Mouse (Mus musculus): Measurements from ENCODE around the gene Nt5c3b.
A peak's percentile ranks its signal among the peaks of the same experiment; 100 is the strongest.

Nt5c3b gene

DNA sequence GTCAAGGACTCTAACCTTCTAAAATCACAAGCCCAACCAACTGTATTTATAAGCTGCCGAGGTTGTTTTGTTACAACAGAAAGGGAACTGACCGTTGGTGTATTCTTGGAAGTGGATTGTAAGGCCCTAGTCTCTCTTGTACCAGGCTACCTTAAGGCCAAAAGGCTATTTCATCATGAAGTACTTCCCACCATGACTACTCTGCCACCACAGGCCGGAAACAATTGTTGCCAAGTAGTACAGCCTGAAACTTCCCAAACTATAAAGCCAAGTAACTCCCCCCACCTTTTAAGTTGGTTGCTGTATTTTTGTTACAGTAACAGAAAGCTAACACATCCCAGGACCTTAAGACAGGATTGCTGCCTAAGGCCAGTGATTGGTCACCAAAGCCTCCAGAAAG is 14.8 kb downstream of the Nt5c3b start:
- DNase-seq: no peak

DNA sequence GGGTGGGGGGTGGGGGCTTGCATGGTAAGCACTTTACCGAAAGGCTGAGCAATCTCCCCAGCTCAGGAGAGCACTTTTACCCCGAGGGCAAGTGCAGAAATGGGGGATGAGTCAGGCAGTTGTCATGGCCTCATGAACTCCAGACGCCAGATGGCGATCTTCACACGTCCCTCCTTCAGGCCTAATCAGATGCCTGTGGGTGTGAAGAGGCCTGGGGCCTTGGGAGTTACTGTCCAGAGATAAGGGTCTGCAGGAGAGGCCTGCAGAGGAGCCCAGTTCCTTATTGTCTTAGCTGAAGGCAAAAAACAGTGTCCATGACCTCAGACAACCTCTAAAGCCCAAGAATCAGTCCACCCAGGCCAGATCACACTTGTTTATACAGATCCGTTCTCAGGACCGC is 15.8 kb downstream of the Nt5c3b start:
- peak; percentile 69 to 82 for DNase-seq

DNA sequence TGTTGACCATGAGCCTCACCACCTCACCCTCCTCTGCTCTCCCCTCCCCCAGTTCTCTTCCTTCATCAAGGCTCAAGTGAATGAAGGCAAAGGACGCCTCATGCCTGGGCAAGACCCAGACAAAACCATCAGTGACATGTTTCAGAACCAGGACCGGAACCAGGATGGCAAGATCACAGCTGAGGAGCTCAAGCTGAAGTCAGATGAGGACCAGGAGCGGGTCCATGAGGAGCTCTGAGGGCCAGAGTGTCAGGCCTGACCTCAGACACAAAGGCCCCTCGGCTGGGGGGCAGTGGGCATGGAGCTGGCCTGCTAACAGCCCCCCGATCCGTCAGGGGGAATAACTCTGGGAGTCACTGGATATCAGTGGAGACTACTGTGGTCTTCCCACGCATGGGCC is 17.8 kb downstream of the Nt5c3b start:
- no peak for DNase-seq

DNA sequence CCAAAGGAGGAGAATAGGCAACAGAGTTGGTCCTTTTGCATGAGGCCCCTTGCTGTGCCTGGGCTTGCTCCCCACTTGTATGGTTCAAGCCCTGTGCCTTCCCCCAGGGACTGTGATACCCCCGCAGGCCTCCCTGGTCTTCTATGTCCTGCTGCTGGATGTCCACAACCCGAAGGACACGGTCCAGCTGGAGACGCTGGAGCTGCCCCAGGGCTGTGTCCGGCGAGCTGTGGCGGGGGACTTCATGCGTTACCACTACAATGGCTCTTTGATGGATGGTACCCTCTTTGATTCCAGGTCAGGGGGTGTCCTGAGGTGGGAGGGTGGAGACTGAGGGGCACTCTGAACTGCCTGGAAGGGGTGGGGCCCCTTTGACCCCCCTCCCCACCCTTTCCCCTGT is 20.1 kb downstream of the Nt5c3b start:
- DNase-seq: no peak

DNA sequence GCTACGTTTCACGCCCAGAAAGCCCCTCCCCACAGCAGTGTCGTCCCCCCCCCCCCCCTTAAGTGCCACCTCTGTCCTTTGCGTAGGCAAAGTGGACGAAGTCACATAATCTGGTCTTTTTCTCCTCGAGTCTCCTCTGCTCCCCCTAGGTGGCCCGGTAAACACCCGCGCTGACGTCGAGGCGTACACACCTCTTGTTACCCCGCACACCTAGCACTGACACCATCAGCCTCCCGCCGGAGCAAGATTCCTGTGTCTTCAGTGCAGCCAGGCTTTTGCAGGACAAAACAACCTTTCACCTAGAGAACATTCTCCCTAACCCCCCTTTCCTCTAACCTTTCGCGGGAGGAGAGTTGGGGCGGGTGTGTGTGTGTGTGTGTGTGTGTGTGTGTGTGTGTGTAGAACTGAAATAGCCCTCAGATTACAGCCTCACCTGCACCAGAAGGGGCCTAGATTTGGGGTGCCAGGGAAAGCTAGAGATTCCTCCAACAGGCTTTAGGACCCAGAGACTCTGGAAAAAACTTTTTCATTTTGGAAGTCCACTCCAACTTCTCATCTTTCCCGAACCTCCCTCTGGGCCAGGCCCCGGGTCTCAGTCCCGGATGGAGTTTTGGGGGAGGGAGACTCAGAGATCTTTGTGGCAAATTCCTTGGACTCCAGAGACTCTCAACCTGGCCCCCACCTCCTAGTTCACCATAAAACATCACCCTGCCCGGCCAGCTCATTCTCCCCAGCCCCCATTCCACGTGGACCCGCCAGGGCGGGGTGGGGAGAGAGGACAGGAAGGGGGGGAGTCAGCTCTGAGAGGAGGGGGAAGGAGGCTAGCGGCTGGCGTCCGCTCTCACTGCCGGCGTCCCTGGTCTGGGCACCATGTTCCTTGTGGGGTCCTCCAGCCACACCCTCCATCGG is 26.4 kb downstream of the Nt5c3b start, which contains the start of gene Fkbp10:
Gene Fkbp10 (plus strand): TSS at position 784 of the 909 bp plus-strand sequence.
- peak; percentile 46 to 60 for DNase-seq

DNA sequence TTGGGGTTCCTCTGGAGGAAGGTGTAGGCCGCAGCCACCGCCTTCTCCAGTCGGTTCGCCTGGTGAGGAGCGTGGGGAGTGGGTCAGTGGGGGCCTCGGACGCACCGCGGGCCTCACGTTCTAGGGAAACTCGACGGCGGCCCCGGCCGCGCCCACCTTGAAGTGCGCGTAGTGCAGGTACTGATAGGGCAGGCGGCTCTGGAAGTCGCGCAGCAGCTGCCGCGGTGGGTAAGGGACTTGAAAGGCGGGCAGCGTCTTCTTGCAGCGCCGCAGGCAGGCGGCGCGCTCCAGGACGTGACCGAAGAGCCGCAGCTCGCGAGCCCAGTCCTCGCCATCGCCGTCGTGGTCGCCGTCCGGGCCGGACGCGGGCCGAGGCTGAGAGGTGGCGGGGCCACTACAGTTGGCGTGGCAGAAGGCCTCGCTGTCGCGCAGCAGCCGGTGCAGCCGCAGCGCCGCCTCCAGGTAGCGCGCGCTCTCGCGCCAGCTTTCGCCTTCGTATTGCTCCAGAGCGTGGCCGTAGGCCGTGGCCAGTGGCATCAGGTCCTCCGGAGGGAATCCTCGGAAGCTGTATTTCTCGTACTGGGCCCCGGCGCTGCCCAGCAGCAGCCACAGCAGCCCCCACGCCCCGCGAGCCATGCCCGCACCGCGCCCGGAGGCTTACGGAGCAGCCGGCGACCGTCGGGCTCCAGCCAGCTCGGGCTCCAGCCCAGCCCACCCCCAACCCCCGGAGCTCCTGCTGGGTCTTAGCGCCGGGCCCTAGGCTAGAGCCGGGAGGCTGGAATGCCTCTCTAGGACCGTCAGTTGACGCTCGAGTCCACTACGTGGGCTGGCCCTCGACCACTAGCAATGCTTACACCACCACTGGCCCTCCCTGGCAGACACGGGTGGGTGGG is 27.3 kb downstream of the Nt5c3b start, which contains the start of gene P3h4:
Gene P3h4 (minus strand): TSS at position 816 of the 893 bp plus-strand sequence.
- peak; percentile 81 to 87 for DNase-seq

DNA sequence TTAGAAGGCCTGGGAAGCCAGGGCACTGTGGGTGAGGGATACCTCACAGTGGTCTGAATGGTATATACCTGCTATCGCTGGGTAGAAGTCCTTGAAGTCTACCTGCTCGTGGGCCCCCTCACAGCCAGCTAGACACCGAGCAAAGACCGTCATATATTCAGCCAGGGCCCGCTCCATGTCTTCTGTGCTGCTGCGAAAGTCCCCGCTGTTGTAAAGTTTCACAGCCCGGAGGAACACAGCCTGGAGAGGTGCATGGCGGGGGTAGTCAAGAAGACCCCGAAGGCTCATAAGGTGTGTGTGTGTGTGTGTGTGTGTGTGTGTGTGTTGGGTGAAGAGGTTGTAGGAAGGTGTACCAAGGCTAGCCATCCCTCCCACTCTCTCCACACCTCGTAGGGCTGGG is 28.1 kb downstream of the Nt5c3b start:
- DNase-seq: no peak

DNA sequence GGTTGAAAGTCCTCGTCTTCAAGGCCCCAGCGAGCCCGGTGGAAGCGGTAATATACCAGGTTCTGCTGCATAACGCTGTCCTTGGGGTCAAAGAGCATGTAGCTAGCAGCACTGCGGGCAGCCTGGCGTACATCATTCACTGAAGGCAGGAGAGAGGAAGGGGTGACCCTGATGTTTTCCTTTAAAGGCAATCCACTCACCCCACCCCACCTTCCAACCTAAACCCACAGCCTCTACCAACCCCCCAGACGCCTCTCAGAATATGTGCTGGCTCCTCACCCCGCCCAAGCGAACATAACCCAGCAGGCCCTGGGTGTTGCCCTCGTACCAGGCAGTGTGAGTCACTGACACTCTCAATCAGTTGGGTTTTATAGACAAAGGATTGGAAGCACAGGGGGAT is 29.9 kb downstream of the Nt5c3b start:
- DNase-seq: no peak

DNA sequence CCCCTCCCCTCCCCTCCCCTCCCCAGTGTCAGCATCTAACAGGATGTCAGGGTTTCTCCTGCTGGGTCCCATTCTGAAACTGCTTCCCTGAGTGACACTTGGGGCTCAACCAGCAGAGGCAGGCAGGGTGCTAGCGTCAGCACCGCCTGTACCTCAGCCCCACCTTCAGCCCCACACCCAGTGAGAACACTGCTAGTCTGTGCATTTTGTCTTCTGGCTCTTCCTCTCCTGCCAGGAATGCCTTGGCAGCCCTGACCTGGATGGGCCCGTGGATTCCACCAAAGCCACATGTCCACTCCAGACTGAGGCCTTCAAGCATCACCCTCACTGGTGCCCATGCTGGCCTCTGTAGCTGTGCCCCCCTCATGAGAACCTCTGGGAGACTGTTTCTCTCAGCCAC is 31.9 kb downstream of the Nt5c3b start:
- peak in 1 of 2 experiments; percentile 41 for DNase-seq

DNA sequence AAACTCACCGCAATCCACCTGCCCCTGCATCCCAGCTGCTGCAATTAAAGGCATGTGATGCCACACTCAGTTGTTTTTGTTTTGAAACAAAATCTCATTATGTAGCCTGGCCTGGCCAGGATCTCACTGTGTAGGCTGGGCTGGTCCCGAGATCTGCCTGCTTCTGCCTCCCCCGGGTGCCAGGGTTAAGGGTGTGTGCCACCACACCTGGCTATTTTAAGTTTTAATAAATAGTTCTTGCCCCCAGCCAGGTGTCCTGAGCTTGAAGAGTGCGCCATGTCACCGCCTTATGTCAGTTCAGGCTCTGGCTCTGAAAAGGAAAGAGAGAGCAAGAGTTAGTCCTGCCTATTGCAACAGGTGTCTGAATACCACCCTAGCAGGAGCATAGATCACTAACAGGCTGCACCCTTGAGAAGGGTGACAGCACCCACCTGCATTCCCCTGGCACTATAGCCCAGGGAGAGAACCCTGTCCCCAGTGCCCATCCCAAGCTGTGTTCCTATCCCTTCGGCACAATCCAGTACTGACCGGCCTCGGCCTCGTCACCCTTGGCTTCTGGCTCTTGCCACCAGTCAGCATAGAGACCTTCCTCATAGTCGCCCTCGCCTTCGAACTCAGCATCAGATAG is 32.7 kb downstream of the Nt5c3b start:
- no peak for DNase-seq

DNA sequence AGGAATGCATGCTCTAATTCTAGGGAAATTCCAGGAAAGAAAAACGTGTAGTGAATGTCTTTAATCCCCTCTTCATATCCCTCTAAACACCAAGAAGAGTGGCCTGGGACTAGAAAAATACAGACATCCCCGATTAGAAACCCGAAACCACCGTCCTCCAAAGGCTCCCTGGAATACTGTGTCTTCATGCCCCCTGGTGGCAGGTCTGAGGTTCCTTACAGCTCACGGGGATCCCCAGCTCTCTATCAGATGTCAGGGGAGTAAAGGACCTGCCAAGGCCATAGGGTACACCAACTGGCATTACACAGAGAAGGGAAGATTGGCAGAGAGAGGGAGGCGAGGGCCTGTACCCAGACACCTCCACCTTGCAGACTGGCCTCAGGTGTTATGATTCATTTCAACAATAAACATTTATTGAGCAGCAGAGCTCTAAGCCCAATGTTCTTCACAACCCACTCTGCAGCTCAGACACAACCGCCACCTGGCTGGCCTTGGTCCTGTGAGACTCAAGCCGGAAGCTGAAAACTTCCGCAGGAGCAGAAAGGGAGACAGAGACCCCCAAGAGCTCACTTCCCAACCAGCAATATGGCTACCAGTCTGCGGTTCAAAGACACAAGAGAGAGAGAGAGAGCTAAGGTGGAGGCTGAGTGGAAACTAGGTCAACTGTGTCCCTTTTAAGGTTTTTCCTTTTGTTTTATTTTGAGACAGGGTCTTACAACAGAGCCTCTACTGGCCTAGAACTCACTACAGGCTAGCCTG is 33.4 kb downstream of the Nt5c3b start:
- peak; percentile 76 to 84 for DNase-seq

DNA sequence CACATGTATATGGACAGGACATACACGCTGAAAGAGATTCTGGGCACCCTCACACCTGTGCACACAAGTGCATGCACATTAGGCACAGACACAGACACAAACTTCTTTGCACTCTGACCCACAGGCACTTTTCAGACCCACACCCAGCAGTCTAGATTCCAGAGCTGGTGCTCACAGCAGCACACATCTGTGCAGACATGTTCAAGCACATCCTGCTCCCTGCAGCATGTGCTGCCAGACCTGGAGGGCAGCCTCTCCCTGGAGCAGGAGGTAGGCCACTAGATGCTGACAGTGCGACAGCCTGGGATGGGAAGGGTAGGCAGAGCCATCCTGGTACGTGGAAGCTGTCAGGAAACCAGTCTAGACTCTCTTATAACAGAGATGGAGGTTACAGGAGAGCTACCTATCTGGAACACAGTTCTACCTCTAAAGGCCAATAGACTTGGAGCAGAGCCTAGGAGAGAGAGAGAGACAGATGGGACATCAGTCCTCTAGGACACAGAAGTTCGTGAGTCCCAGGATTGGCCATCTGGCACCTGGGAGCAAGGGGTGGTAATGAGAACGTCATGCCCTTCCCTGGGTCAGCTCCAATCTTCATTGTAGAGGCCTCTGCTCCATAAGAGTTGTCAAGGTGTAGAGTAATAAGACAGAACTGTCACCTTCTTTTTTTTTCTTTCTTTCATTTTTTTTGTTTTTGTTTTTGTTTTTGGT is 34.5 kb downstream of the Nt5c3b start:
- DNase-seq: no peak

DNA sequence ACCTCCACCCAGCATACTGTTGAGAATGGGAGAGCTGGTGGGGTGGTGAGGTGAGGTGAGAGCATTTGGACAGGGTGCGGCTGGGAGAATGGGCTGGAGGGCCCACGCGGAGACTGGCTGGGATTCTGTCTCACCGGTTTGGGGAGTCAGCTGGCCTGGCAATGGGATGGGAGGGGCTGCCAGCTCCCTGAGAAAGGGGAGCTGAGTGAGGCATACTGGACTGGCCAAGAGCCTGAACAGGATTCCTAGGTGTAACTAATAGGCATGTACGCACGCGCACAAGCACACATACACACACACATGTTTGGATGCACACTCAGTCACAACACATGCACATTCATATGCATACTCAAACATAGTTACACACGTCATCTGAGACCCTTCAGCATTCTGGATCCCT is 35.3 kb downstream of the Nt5c3b start:
- DNase-seq: peak; percentile 53 to 71

DNA sequence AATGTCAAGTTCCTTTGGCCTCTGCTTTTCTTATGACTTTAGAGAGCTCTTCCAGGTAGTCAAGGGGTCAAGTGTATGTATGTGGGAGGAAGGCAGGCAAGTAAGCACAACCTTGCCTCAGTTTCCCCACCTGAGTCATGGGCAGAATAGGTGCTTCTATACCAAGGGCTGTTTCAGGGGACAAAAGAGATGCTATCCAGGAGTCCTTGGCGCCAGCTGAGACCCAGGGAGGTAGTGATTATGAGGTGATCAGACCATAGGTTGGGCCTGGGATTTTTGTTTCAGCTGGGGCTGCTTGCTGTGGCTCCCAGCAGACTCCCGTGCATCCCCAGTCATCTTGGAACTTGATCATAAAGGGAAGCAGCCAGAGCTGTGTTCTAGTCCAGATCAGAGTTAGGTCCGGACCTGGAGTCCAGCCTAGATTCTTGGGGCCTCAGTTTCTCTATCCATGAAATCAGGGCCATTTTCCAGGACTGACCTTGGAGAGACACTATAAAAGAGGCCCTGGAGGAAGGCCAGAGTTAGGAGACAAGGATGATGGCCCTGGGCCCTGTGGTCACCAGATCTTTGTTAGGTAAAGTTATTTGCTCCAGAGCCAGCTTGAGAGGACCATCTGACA is 37.0 kb downstream of the Nt5c3b start:
- DNase-seq: no peak

DNA sequence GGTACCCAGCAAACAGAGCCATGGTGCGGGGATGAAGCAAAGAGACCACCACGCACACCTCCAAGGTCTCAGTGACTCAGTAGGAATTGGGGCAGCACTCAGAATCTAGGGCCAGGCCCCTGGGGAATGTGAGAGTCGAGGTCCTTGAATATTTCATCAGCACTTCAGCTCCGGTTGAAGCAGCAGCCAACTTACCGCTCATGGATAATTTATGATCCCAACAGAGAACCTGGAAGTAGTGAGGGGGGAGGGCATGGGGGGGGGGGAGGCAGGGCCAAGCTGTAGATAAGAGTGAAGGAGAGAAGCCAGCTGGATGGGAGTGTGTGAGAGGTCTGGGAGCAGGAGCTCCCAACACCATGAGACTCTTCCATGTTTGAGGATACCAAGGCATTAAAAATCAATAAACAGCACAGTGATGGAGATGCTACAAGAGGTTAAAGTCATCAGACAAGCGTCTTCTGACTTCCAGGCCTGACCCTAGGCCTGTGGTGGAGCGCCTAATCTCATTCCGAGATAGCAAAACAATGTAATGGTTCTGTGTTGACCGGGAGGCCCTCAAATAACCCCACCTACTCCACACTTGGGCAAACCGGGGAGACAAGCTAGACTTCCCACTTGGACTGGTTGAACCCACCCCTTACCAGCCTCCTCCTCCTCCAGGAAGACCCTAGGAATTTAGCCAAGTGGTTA is 38.0 kb downstream of the Nt5c3b start:
- DNase-seq: no peak

DNA sequence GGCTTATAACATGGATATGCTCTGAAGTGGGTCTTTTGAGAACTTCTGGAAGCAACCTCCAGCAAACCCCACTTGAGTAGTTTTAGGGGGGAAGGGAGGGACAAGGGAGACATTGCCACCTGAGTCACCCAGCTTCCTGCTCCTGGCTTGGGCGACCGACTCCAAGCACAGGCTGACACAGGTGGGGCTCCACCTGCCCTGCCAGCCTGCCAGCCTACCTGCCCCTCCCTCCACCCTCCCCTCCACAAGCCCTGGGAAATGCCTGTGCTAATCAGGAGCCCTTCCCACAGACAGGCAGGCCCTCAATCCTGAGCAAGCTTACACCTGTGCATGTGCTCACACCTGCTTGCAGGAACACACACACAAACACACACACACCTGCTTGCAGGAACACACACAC is 38.9 kb downstream of the Nt5c3b start:
- peak; percentile 74 to 84 for DNase-seq

DNA sequence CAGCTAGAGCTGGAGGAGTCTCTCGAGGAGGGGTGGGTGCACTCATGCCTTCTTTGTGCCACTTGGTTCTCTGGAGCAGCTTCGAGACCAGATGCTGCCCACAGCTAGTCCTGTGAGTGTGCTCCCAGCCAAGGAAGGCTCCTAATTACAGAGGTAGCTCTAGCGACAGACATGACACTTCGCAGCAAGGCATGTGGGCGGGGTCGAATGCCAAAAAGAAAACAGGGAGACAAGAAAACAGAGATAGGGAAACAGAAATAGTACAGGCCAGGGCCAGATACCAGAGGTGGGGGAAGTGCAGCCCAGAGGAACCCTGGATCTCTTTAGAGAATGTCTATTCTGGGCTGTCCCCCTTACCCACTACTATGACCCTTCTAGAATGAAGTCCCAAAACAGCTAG is 39.4 kb downstream of the Nt5c3b start:
- DNase-seq: no peak

DNA sequence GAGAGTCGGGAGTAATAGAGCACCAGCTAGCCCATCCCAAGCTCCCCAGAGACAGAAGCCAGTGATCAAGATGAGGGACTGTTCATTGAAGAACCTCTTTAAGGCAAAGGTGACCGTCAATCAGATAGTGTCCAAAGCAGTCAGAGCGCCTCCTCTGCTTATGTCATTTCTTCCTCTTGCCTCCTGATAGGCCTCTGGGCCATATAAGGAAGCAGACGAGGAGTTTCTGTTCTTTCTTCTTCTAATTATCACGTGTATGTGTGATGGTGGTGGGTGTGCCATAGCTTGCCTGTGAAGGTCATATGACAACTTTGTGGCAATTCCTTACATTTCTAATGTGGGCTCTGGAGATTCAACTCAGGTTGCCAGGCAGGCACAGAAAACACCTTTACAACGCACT is 40.8 kb downstream of the Nt5c3b start:
- no peak for DNase-seq

DNA sequence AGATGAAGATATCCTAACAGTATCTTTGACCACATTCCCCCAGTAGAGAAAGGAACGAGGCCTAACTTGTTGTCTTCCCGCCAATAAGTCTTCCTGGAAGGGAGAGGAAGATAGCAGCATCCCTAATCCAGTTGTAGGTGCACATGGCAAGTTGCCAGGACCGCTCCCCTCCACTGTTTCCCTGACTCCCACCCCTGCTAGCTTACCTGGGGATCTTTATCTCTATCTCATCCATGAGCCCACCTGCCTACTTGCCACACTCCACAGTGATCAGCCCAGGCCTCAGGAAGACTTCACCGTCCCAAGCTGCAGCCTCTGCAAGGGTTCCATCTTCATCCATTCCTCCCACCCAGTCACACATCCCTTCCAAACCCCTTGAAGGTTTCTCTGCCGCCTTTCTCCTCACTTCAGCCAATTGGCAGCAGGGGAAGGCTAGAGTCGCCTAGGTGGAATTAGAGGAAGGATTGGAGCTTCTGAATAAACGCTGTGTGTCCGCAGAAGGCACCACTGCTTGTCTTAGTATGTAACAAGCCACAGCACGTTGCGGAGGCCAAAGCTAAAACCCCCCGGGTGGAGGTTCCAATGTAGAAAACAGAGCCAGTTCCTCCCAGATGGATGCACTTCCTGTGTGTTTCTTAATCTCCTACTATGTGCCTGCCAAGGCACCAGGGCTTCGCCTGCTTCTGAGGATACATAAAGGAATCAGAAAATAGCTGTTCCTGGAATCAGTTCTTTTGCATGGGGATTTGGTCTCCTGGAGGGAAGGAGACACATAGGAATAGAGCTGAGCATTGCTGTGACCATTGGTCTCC is 41.7 kb downstream of the Nt5c3b start:
- no peak for DNase-seq

DNA sequence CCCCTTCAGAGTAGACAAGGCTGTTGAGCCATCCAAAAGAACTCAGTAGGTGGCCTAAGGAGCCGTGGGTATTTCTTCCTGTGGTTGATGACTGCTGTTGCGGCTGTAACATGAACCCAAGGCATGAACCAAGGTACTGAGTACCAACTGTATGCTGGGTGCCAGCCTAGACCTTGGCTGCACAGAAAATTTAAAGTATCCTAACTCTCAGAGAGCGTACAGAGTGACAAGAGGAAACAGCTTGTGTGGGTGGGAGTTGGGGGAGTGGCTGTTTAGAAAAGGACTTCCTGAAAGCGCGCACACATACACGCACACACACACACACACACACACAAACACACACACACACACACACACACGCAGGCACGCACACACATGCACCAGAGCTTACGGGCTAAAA is 42.3 kb downstream of the Nt5c3b start:
- DNase-seq: peak; percentile 52 to 70

Data from lung, adult 18-20 months (tissue).